Mouse (Mus musculus): Measurements from ENCODE around the gene Tnfsfm13.

- TF ChIP-seq POLR2A (IDR thresholded peaks at IDR 0.05; ENCODE audit: low read depth, low read length) = no peak
- no peak for TF ChIP-seq CTCF (conservative IDR thresholded peaks at IDR 0.05; ENCODE audit: insufficient read depth, insufficient read length, low read depth, low read length)
Observed at GRCm38 (mm10) chr11:69712954-69713672, 17.2 kb upstream of the Tnfsfm13 start.

Data from kidney, adult 2 months (tissue).